Mouse (Mus musculus) neural tube, embryonic 13.5 days (tissue): Measurements from ENCODE around the gene Ocln. TPM values are rescaled to one million over a fixed set of nuclear protein-coding genes. Genes with fewer than 3 reads are reported as not detected.

Source experiments
- ATAC-seq: fragments of 200-750 bp; cut with Nextera tagmentation; 2 replicates; pipeline ENCODE4 v1.8.0; 2017; ENCODE audit warnings: low read depth, mild to moderate bottlenecking, moderate TSS enrichment, moderate library complexity
- H3K27ac ChIP-seq: fragments of 300-500 bp; sonication (generic); replicated peaks from 2 replicates; pipeline ENCODE4 v1.5.1; 2015; ENCODE audit warnings: moderate library complexity, mild to moderate bottlenecking, inconsistent platforms
- H3K27me3 ChIP-seq: fragments of 300-500 bp; sonication (generic); 2 replicates; pipeline ENCODE4 v1.6.1; 2015; ENCODE audit warnings: mild to moderate bottlenecking, inconsistent platforms
- H3K36me3 ChIP-seq: fragments of 300-500 bp; sonication (generic); 2 replicates; pipeline ENCODE4 v1.6.1; 2015; ENCODE audit warnings: mild to moderate bottlenecking, inconsistent platforms
- H3K4me1 ChIP-seq: fragments of 300-500 bp; sonication (generic); replicated peaks from 2 replicates; pipeline ENCODE4 v1.6.1; 2015; ENCODE audit warnings: inconsistent platforms
- H3K4me2 ChIP-seq: fragments of 300-500 bp; sonication (generic); 2 replicates; pipeline ENCODE4 v1.6.1; 2015; ENCODE audit warnings: inconsistent platforms, mild to moderate bottlenecking, moderate library complexity
- H3K4me3 ChIP-seq: fragments of 300-500 bp; sonication (generic); 2 replicates; pipeline ENCODE4 v1.5.1; 2015; ENCODE audit warnings: mild to moderate bottlenecking, inconsistent platforms
- H3K9ac ChIP-seq: fragments of 300-500 bp; sonication (generic); 2 replicates; pipeline ENCODE4 v1.6.1; 2015; ENCODE audit warnings: moderate library complexity, mild to moderate bottlenecking, inconsistent platforms
- H3K9me3 ChIP-seq: fragments of 300-500 bp; sonication (generic); 2 replicates; pipeline ENCODE4 v1.6.1; 2016; ENCODE audit warnings: inconsistent platforms
- WGBS: fragments of 180-500 bp; shearing (Covaris S2); methylation state at CpG from one replicate; pipeline ENCODE4 v1.1.7; 2015; 5-methylcytosine and 5-hydroxymethylcytosine counted together
- polyA plus RNA-seq: library from polyadenylated mRNA; unstranded; fragments of >200 nt; fragmentation: Nextera tagmentation; extraction: Ambion mirVana; gene quantifications from 2 replicates; pipeline ENCODE4 v1.2.1, GENCODE M21; 2015

The Ocln gene
- polyA plus RNA-seq, 1 experiment from 2014 or later: 3.3 TPM

DNA sequence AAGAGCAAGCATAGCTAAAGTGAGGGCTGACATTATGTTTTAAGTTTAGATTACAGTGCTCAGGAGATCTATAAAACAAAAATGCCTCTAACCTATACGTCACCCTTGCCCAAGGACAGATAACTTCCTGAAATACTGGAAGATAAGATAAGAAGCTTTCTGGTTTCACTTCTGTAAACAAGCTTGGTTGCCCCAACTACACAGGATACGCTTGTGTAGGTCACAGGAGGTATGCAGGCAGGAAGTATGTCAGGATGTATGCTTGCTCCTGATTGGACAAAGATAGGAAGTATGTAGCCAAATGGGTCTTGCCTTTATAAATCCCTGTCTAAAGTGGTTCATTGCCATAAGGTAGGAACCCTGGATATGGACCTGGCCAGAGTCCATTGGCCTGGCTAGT lies 23.4 kb upstream of the Ocln start:
- no peaks in the 10 kb centered on the region for H3K36me3 ChIP-seq
- WGBS: 81% methylated on average over 2 of the region's 2 CpGs
- H3K27me3 ChIP-seq: no peaks in the 10 kb centered on the region
- no peaks in the 10 kb centered on the region for H3K9me3 ChIP-seq
- H3K27ac ChIP-seq: no peak overlapping the region
- H3K4me3 ChIP-seq: no peak overlapping the region
- no peak overlapping the region for H3K9ac ChIP-seq
- no peak overlapping the region for H3K4me2 ChIP-seq
- no peak for ATAC-seq
- no peaks in the 10 kb centered on the region for H3K4me1 ChIP-seq

DNA sequence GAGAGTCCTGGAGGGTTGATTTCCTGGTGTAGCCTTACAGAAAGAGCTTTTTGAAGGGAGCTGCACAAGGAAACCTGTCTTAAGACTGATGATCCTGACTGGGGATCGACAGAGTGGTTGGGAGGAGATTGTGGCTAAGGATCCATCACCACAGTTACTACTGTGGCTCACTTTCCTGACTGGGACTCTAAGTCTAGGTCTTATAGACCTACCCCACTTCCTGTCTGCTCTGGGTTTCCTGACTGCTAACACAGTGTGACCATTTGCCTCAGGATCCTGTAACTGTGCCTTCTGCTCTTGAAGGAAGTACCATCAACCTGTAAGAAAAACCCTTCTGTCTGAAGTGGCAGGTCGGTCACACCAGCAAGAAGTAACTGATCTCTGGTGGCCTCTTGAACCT lies 18.2 kb upstream of the Ocln start:
- WGBS: 82% methylated on average over 2 of the region's 2 CpGs
- ATAC-seq: no peak
- H3K27ac ChIP-seq: no peak overlapping the region

DNA sequence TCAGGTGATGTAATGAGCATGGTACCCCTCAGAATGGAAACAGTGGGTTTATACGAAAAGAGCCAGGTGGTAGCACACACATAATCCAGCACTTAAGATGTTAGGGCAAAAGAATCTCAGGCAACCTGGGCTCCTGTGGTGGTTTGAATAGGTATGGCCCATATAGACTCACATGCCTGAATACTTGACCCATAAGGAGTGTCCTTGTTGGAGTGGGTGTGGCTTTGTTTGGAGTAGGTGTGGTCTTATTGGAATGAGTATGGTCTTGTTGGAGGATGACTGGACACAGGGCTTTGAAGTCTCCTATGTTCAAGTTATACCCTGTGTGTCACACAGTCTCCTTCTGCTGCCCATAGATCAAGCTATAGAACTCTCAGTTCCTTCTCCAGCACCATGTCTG lies 15.8 kb upstream of the Ocln start:
- H3K9ac ChIP-seq: no peak overlapping the region
- no peaks in the 10 kb centered on the region for H3K4me1 ChIP-seq
- H3K9me3 ChIP-seq: no peaks in the 10 kb centered on the region
- H3K4me3 ChIP-seq: no peak overlapping the region
- ATAC-seq: no peak
- H3K36me3 ChIP-seq: no peaks in the 10 kb centered on the region
- no peak overlapping the region for H3K27ac ChIP-seq
- no peaks in the 10 kb centered on the region for H3K27me3 ChIP-seq
- 96% methylated on average over 1 of the region's 1 CpGs for WGBS
- no peak overlapping the region for H3K4me2 ChIP-seq

More for the DNA sequence above, 18.2 kb upstream of the Ocln start:
- no peaks in the 10 kb centered on the region for H3K4me1 ChIP-seq
- no peaks in the 10 kb centered on the region for H3K36me3 ChIP-seq
- no peaks in the 10 kb centered on the region for H3K9me3 ChIP-seq
- no peaks in the 10 kb centered on the region for H3K27me3 ChIP-seq
- H3K9ac ChIP-seq: no peak overlapping the region
- no peak overlapping the region for H3K4me2 ChIP-seq
- H3K4me3 ChIP-seq: no peak overlapping the region

GRCm38 (mm10) chr13:100559449-100559848 lies 6.9 kb upstream of the Ocln start:
- H3K4me2 ChIP-seq: no peak overlapping the region
- H3K9me3 ChIP-seq: no peaks in the 10 kb centered on the region
- no peak overlapping the region for H3K27ac ChIP-seq
- ATAC-seq: no peak
- H3K9ac ChIP-seq: no peak overlapping the region
- H3K36me3 ChIP-seq: no peaks in the 10 kb centered on the region
- peaks cover 2% of the 10 kb centered on the region for H3K27me3 ChIP-seq
- no peak overlapping the region for H3K4me3 ChIP-seq
- H3K4me1 ChIP-seq: no peaks in the 10 kb centered on the region
- 76% methylated on average over 9 of the region's 9 CpGs for WGBS

GRCm38 (mm10) chr13:100557011-100557410 lies 4.5 kb upstream of the Ocln start:
- H3K27ac ChIP-seq: no peak overlapping the region

DNA sequence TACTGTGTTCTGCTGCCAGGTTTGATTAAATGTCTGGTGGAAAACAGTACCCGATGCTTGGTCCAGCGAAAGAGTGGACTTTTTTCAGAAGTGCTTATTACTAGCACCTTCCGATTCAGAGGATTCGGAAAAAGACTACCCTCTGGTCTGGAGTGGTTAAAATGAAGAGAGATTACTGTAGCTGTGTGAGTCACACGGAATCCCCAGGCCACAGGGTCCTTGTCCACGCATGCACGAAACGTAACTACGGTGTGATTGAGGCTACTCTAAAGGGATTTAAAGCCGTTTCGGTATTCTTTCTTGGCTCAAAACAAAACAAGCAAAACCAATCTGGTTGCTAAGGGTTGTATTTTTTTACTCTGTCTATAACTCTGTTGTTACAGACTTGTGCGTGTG lies 522 bp upstream of the Ocln start:
- 5% methylated on average over 12 of the region's 12 CpGs for WGBS
- H3K9ac ChIP-seq: peak overlapping the region; percentile 69; the same call in 1 of the 2 replicates
- peak overlapping the region; percentile 99 for H3K4me2 ChIP-seq
- no peak overlapping the region for H3K27ac ChIP-seq
- H3K27me3 ChIP-seq: peaks cover 53% of the 10 kb centered on the region
- peak overlapping the region; percentile 59 for H3K4me3 ChIP-seq
- H3K9me3 ChIP-seq: no peaks in the 10 kb centered on the region
- peaks cover 21% of the 10 kb centered on the region for H3K4me1 ChIP-seq
- no peak for ATAC-seq
- H3K36me3 ChIP-seq: no peaks in the 10 kb centered on the region

More at GRCm38 (mm10) chr13:100557011-100557410, 4.5 kb upstream of the Ocln start:
- Histone ChIP-seq H3K4me2 (no peak overlapping the region), H3K9ac (no peak overlapping the region), H3K4me3 (no peak overlapping the region), H3K9me3 (no peaks in the 10 kb centered on the region), H3K36me3 (no peaks in the 10 kb centered on the region), H3K4me1 (peaks cover 12% of the 10 kb centered on the region), H3K27me3 (peaks cover 26% of the 10 kb centered on the region)
- no peak for ATAC-seq
- WGBS: 50% methylated on average over 4 of the region's 4 CpGs

DNA sequence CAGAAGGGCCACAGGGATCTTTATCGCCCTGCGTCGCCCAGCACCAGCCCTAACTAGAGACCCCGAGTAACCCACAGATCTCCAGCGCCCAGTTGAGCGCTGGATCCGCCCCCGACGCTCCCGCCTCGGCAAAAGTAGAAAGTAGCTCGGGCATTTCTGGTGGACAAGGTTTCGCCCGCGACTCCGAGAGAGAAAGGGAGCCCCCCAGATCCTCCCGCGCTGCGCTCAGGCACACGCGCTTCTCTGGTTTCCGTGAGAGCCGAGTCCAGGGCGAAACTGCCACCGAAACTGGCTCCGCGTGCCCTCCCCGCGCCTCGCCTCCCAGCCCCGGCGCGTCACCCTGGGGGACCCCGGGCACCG lies 529 bp downstream of the Ocln start:
- H3K9me3 ChIP-seq: no peaks in the 10 kb centered on the region
- no peaks in the 10 kb centered on the region for H3K36me3 ChIP-seq
- WGBS: under 1% methylated on average over 35 of the region's 35 CpGs
- H3K4me1 ChIP-seq: peaks cover 21% of the 10 kb centered on the region
- no peak overlapping the region for H3K27ac ChIP-seq
- H3K4me2 ChIP-seq: peak overlapping the region; percentile 99
- peaks cover 53% of the 10 kb centered on the region for H3K27me3 ChIP-seq
- H3K9ac ChIP-seq: peak overlapping the region; percentile 69
- ATAC-seq: peak; percentile 71
- peak overlapping the region; percentile 59 for H3K4me3 ChIP-seq

GRCm38 (mm10) chr13:100551371-100552008 lies 1.0 kb downstream of the Ocln start:
- Histone ChIP-seq H3K4me1 (peaks cover 21% of the 10 kb centered on the region), H3K9me3 (no peaks in the 10 kb centered on the region), H3K4me3 (peak overlapping the region; percentile 59), H3K9ac (peak overlapping the region; percentile 69), H3K4me2 (peak overlapping the region; percentile 99), H3K27me3 (peaks cover 53% of the 10 kb centered on the region), H3K27ac (no peak overlapping the region), H3K36me3 (no peaks in the 10 kb centered on the region)
- WGBS: under 1% methylated on average over 41 of the region's 41 CpGs
- ATAC-seq: peak; percentile 54; the same call in 1 of the 2 replicates

- 83% methylated on average over 5 of the region's 5 CpGs for WGBS
- Histone ChIP-seq H3K36me3 (no peaks in the 10 kb centered on the region), H3K4me1 (peaks cover 11% of the 10 kb centered on the region), H3K4me3 (no peak overlapping the region), H3K27ac (no peak overlapping the region), H3K4me2 (no peak overlapping the region), H3K9me3 (no peaks in the 10 kb centered on the region), H3K27me3 (peaks cover 30% of the 10 kb centered on the region), H3K9ac (no peak overlapping the region)
- ATAC-seq: no peak
Observed at GRCm38 (mm10) chr13:100547269-100547668, 5.2 kb downstream of the Ocln start.

GRCm38 (mm10) chr13:100545510-100545909 lies 7.0 kb downstream of the Ocln start:
- Histone ChIP-seq H3K27ac (no peak overlapping the region), H3K36me3 (no peaks in the 10 kb centered on the region), H3K4me3 (no peak overlapping the region), H3K9ac (no peak overlapping the region), H3K27me3 (peaks cover 12% of the 10 kb centered on the region), H3K4me2 (no peak overlapping the region), H3K4me1 (no peaks in the 10 kb centered on the region), H3K9me3 (no peaks in the 10 kb centered on the region)
- no peak for ATAC-seq
- 84% methylated on average over 3 of the region's 3 CpGs for WGBS

- H3K9me3 ChIP-seq: no peaks in the 10 kb centered on the region
- H3K4me3 ChIP-seq: no peak overlapping the region
- H3K27me3 ChIP-seq: no peaks in the 10 kb centered on the region; the same call in 1 of the 2 replicates
- no peak overlapping the region for H3K4me2 ChIP-seq
- no peak overlapping the region for H3K9ac ChIP-seq
- no peaks in the 10 kb centered on the region for H3K36me3 ChIP-seq
- no peaks in the 10 kb centered on the region for H3K4me1 ChIP-seq
- WGBS: 69% methylated on average over 4 of the region's 4 CpGs
- no peak for ATAC-seq
- no peak overlapping the region for H3K27ac ChIP-seq
Observed at GRCm38 (mm10) chr13:100544220-100544662, 8.3 kb downstream of the Ocln start.

- Histone ChIP-seq H3K27me3 (no peaks in the 10 kb centered on the region), H3K4me3 (no peak overlapping the region), H3K36me3 (no peaks in the 10 kb centered on the region), H3K9ac (no peak overlapping the region), H3K9me3 (no peaks in the 10 kb centered on the region), H3K27ac (no peak overlapping the region), H3K4me1 (no peaks in the 10 kb centered on the region), H3K4me2 (no peak overlapping the region)
- WGBS: 82% methylated on average over 10 of the region's 10 CpGs
- ATAC-seq: no peak
Observed at GRCm38 (mm10) chr13:100543011-100543767, 9.3 kb downstream of the Ocln start.
